Mouse (Mus musculus) testis, adult 2 months (tissue): ENCODE measurements at regions not wholly inside any gene's neighbourhood (a gene's known extent, or its start where the extent isn't known, plus 50 kb on each side); places are given as distances from the start of the nearest gene placed in this dataset.

Experiments
- H3K27ac ChIP-seq: fragments of 200-500 bp; 2 replicates; pipeline ENCODE4 v1.5.1; 2012; ENCODE audit warnings: low read depth, low read length; ENCODE audit not compliant: control insufficient read depth, insufficient read depth
- H3K27me3 ChIP-seq: fragments of 200-500 bp; 2 replicates; pipeline ENCODE4 v1.6.1; 2012; ENCODE audit warnings: mild to moderate bottlenecking, low read length, moderate library complexity; ENCODE audit not compliant: control insufficient read depth, insufficient read depth
- H3K36me3 ChIP-seq: fragments of 200-500 bp; 2 replicates; pipeline ENCODE4 v1.6.1; 2012; ENCODE audit warnings: mild to moderate bottlenecking, low read length; ENCODE audit not compliant: control insufficient read depth, insufficient read depth
- H3K4me1 ChIP-seq: fragments of 200-500 bp; 2 replicates; pipeline ENCODE4 v1.6.1; 2012; ENCODE audit warnings: low read length; ENCODE audit not compliant: control insufficient read depth, insufficient read depth
- H3K4me3 ChIP-seq: fragments of 200-500 bp; 2 replicates; pipeline ENCODE4 v1.5.1; 2012; ENCODE audit warnings: low read depth, mild to moderate bottlenecking, low read length, moderate library complexity, mixed read lengths; ENCODE audit not compliant: control insufficient read depth
- CTCF ChIP-seq: fragments of 200-500 bp; IDR thresholded peaks from 2 replicates; pipeline ENCODE4 v1.5.1; 2012; ENCODE audit warnings: low read depth, mild to moderate bottlenecking, inconsistent platforms, low read length, moderate library complexity; ENCODE audit not compliant: control insufficient read depth, insufficient read depth, insufficient replicate concordance
- POLR2A ChIP-seq: fragments of 200-500 bp; IDR thresholded peaks from 2 replicates; pipeline ENCODE4 v1.6.1; 2012; ENCODE audit warnings: low read depth, mild to moderate bottlenecking, inconsistent platforms, low read length, moderate library complexity; ENCODE audit not compliant: control insufficient read depth

DNA sequence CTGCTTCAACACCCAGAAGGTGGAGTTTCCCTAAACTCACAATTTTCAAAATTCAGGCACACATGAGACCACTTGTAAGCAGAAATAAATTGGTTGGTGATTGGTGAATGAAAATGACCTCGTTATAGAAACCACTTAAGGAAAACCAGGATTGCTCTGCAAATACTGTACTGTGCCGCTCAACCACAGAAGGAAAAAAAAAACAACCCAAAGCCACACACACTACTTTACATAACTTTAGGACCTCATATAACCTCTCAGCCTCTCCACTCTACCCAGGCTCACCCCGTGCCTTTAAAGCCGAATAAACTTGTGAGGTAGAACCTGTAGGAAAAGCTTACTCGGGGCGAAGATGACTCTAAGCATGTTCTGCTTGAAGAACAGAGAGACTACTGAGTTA, 154.7 kb upstream of the Sox4 start:
- TF ChIP-seq CTCF = no peak
- no peak for TF ChIP-seq POLR2A
- Histone ChIP-seq H3K4me3 (no peak overlapping the region), H3K4me1 (no peaks in the 10 kb centered on the region), H3K27ac (no peak overlapping the region), H3K27me3 (no peaks in the 10 kb centered on the region), H3K36me3 (no peaks in the 10 kb centered on the region)

DNA sequence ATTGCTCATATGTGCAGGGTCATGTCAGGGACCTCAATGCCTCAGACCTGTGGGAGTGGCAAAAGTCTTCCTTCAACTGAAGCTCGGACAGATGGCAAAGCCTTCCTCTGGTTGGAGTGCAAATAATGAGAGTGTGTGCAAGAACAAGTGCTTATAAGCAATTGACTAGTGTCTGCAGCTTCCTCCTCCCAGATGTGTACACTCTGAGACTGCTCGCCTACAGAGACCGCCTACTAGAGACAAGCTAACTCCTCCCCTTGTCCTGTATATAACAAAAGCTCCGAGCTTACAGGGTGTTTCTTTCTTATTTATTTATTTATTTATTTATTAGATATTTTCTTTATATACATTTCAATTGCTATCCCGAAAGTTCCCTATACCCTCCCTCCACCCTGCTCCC, 138.7 kb upstream of the Sox4 start:
- Histone ChIP-seq H3K27ac (no peak overlapping the region), H3K27me3 (no peaks in the 10 kb centered on the region), H3K4me3 (no peak overlapping the region), H3K4me1 (no peaks in the 10 kb centered on the region), H3K36me3 (no peaks in the 10 kb centered on the region)
- TF ChIP-seq CTCF = no peak
- TF ChIP-seq POLR2A = no peak

DNA sequence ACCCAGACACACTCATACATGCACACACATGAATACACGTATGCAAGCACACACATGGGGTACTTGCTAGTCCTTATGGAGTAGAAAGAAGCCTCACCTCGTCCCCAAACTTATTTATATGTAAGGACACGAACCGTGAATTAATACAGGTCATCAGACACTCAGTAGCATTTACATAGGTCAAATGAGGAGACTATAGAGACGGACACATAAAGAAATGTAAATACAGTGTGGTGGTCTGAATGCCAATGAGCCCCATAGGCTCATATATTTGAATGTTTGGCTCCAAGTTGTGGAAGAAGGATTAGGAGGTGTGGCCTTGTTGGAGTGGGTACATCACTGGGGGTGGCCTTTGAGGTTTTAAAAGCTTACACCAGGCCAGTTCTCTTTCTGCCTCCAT, 133.3 kb upstream of the Sox4 start:
- H3K4me1 ChIP-seq = no peaks in the 10 kb centered on the region
- no peak overlapping the region for H3K27ac ChIP-seq
- H3K4me3 ChIP-seq = no peak overlapping the region
- TF ChIP-seq CTCF = no peak
- TF ChIP-seq POLR2A = no peak
- H3K27me3 ChIP-seq = no peaks in the 10 kb centered on the region
- no peaks in the 10 kb centered on the region for H3K36me3 ChIP-seq

GRCm38 (mm10) chr13:29081064-29081463, 127.6 kb upstream of the Sox4 start:
- H3K36me3 ChIP-seq = no peaks in the 10 kb centered on the region
- H3K27ac ChIP-seq = no peak overlapping the region
- no peaks in the 10 kb centered on the region for H3K27me3 ChIP-seq
- H3K4me3 ChIP-seq = no peak overlapping the region
- TF ChIP-seq CTCF (no peak), POLR2A (no peak)
- no peaks in the 10 kb centered on the region for H3K4me1 ChIP-seq

- Histone ChIP-seq H3K27ac (no peak overlapping the region), H3K27me3 (no peaks in the 10 kb centered on the region), H3K4me1 (no peaks in the 10 kb centered on the region), H3K4me3 (no peak overlapping the region), H3K36me3 (no peaks in the 10 kb centered on the region)
- TF ChIP-seq CTCF = no peak
- no peak for TF ChIP-seq POLR2A
Observed at GRCm38 (mm10) chr13:29079841-29080240, 126.3 kb upstream of the Sox4 start.

DNA sequence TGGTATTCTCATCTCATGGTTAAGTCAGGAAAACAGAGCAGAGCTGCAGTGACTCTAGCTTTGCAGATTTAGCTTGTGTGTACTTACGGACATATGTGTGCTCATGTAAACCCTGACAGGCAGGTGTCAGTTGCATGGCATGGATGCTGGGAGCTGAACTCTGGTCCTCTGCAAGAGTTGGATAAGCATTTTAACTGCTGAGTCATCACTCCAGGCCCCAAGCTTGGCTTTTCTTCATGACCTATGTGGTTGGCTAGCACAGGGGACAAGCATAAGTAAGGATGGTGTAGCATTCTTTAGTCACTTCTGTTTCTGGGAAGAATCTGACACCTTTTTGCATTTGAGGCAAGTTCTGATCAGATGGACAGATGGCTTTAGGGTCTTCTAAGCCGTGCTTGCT, 120.1 kb upstream of the Sox4 start:
- H3K36me3 ChIP-seq = no peaks in the 10 kb centered on the region
- no peak overlapping the region for H3K27ac ChIP-seq
- H3K4me3 ChIP-seq = no peak overlapping the region
- no peak for TF ChIP-seq POLR2A
- no peak for TF ChIP-seq CTCF
- no peaks in the 10 kb centered on the region for H3K4me1 ChIP-seq
- no peaks in the 10 kb centered on the region for H3K27me3 ChIP-seq

- TF ChIP-seq CTCF (no peak), POLR2A (no peak)
- no peak overlapping the region for H3K4me3 ChIP-seq
- no peaks in the 10 kb centered on the region for H3K27me3 ChIP-seq
- H3K36me3 ChIP-seq = no peaks in the 10 kb centered on the region
- no peaks in the 10 kb centered on the region for H3K4me1 ChIP-seq
- no peak overlapping the region for H3K27ac ChIP-seq
Observed at GRCm38 (mm10) chr13:29063924-29064323, 110.4 kb upstream of the Sox4 start.

DNA sequence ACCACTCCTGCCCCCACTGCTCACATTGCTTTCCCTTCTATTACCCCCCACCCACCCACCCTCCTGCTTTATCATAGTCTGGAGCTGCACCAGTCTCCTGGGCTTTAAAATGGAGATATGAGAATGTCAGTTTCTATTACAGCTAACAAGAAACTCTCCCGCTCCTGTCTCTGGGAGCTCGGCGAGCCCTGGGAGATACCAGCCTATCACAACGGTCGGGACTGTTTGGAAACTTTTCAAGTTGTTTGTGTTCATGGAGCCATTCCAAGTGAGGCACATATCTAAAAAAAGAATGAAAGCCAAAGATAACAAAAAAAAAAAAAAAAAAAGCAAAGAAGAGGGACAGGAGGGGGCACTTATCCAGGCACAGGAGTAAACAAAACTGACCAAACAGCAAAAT, 105.2 kb upstream of the Sox4 start:
- TF ChIP-seq POLR2A (no peak), CTCF (no peak)
- Histone ChIP-seq H3K27me3 (no peaks in the 10 kb centered on the region), H3K4me3 (no peak overlapping the region), H3K4me1 (no peaks in the 10 kb centered on the region), H3K36me3 (no peaks in the 10 kb centered on the region), H3K27ac (no peak overlapping the region)
